Mouse (Mus musculus): ENCODE results near the gene Scn4a. TPM values are rescaled to one million over a fixed set of nuclear protein-coding genes. Genes with fewer than 3 reads are reported as not detected.

Scn4a gene
- 19.4 to 26.9 TPM (median 20.8 TPM) in 4 replicates for total RNA-seq (2023; ENCODE audit: inconsistent age)

GRCm38 (mm10) chr11:106353188-106353587, at the start of gene Scn4a:
Scn4a (minus strand) TSS chr11:106353288.

GRCm38 (mm10) chr11:106387791-106388216, 34.7 kb upstream of the Scn4a start, which contains the start of gene Icam2:
Icam2 (minus strand) TSS chr11:106388075.

GRCm38 (mm10) chr11:106365366-106365765, 12.3 kb upstream of the Scn4a start, which contains the start of gene Prr29:
Prr29 (plus strand) TSS chr11:106365472.

GRCm38 (mm10) chr11:106314333-106314812, 38.7 kb downstream of the Scn4a start, which contains the start of gene Cd79b:
Cd79b (minus strand) TSS chr11:106314762.

GRCm38 (mm10) chr11:106301765-106302164, 51.3 kb downstream of the Scn4a start, which contains the start of gene Gh:
Gh (minus strand) TSS chr11:106301865.

GRCm38 (mm10) chr11:106276454-106276853, 76.6 kb downstream of the Scn4a start, which contains the start of gene Tcam1:
Tcam1 (plus strand) TSS chr11:106276672.

GRCm38 (mm10) chr11:106272644-106273310, 80.3 kb downstream of the Scn4a start, which contains the start of gene Smarcd2:
Smarcd2 (minus strand) TSS chr11:106272972.

Other genes with a start within 250 kb of the Scn4a start
- 5.4 to 8.3 TPM (median 7.5 TPM) in 4 replicates for gene Gm10840, start 192.4 kb downstream of the Scn4a start, total RNA-seq (2023; ENCODE audit: inconsistent age)
- gene Limd2, start 192.4 kb downstream of the Scn4a start, total RNA-seq (2023; ENCODE audit: inconsistent age), result 461 to 507 TPM (median 495 TPM) in 4 replicates
- gene Strada, start 151.1 kb downstream of the Scn4a start, total RNA-seq (2023; ENCODE audit: inconsistent age), result 38.4 to 47.5 TPM (median 40.2 TPM) in 4 replicates
- gene Ccdc47, start 136.9 kb downstream of the Scn4a start, total RNA-seq (2023; ENCODE audit: inconsistent age), result 38.3 to 41.8 TPM (median 41.1 TPM) in 4 replicates
- gene Ddx42, start 136.4 kb downstream of the Scn4a start, total RNA-seq (2023; ENCODE audit: inconsistent age), result 65.5 to 75.6 TPM (median 66.4 TPM) in 4 replicates
- gene Ftsj3, start 97.2 kb downstream of the Scn4a start, total RNA-seq (2023; ENCODE audit: inconsistent age), result 70.2 to 79.6 TPM (median 73.7 TPM) in 4 replicates
- gene Psmc5, start 97.1 kb downstream of the Scn4a start, total RNA-seq (2023; ENCODE audit: inconsistent age), result 53.8 to 56.1 TPM (median 55.2 TPM) in 4 replicates
- gene Smarcd2, start 80.3 kb downstream of the Scn4a start, total RNA-seq (2023; ENCODE audit: inconsistent age), result 144 to 162 TPM (median 152 TPM) in 4 replicates
- 0.15 to 0.39 TPM (median 0.30 TPM) in 3 of 4 replicates, not detected in the other for gene Tcam1, start 76.6 kb downstream of the Scn4a start, total RNA-seq (2023; ENCODE audit: inconsistent age)
- gene Gh, start 51.4 kb downstream of the Scn4a start, total RNA-seq (2023; ENCODE audit: inconsistent age), result 8.3 to 13.3 TPM (median 9.1 TPM) in 4 replicates
- gene Cd79b, start 38.5 kb downstream of the Scn4a start, total RNA-seq (2023; ENCODE audit: inconsistent age), result 1,392 to 1,524 TPM (median 1,430 TPM) in 4 replicates
- gene Prr29, start 12.2 kb upstream of the Scn4a start, total RNA-seq (2023; ENCODE audit: inconsistent age), result not detected in 4 replicates
- gene Icam2, start 34.8 kb upstream of the Scn4a start, total RNA-seq (2023; ENCODE audit: inconsistent age), result 79.2 to 90.0 TPM (median 84.4 TPM) in 4 replicates
- gene Ern1, start 134.6 kb upstream of the Scn4a start, total RNA-seq (2023; ENCODE audit: inconsistent age), result 9.8 to 12.4 TPM (median 10.6 TPM) in 4 replicates

Data from B cell, adult (primary cell).